Mouse (Mus musculus): ENCODE measurements around the gene Mvb12b.

Gene Mvb12b

GRCm38 (mm10) chr2:33817080-33817479 lies 70.7 kb downstream of the Mvb12b start:
- DNase-seq (ENCODE audit: low read depth, low spot score) = no peak

GRCm38 (mm10) chr2:33814581-33814980 lies 73.2 kb downstream of the Mvb12b start:
- no peak for DNase-seq (ENCODE audit: low read depth, low spot score)

GRCm38 (mm10) chr2:33813501-33814240 lies 74.1 kb downstream of the Mvb12b start:
- no peak for DNase-seq (ENCODE audit: low read depth, low spot score)

- no peak for DNase-seq (ENCODE audit: low read depth, low spot score)
Observed at GRCm38 (mm10) chr2:33812980-33813379, 74.8 kb downstream of the Mvb12b start.

GRCm38 (mm10) chr2:33811349-33811890 lies 76.3 kb downstream of the Mvb12b start:
- no peak for DNase-seq (ENCODE audit: low read depth, low spot score)

- DNase-seq (ENCODE audit: low read depth, low spot score) = peak; percentile 51
Observed at GRCm38 (mm10) chr2:33809081-33809480, 78.7 kb downstream of the Mvb12b start.

GRCm38 (mm10) chr2:33808032-33808431 lies 79.7 kb downstream of the Mvb12b start:
- DNase-seq (ENCODE audit: low read depth, low spot score) = no peak

GRCm38 (mm10) chr2:33805640-33806039 lies 82.1 kb downstream of the Mvb12b start:
- no peak for DNase-seq (ENCODE audit: low read depth, low spot score)

- DNase-seq (ENCODE audit: low read depth, low spot score) = peak; percentile 12
Observed at GRCm38 (mm10) chr2:33803717-33804214, 84.0 kb downstream of the Mvb12b start.

GRCm38 (mm10) chr2:33803083-33803615 lies 84.6 kb downstream of the Mvb12b start:
- DNase-seq (ENCODE audit: low read depth, low spot score) = no peak

- peak; percentile 13 for DNase-seq (ENCODE audit: low read depth, low spot score)
Observed at GRCm38 (mm10) chr2:33801760-33802159, 86.0 kb downstream of the Mvb12b start.

GRCm38 (mm10) chr2:33801336-33801735 lies 86.4 kb downstream of the Mvb12b start:
- no peak for DNase-seq (ENCODE audit: low read depth, low spot score)

- DNase-seq (ENCODE audit: low read depth, low spot score) = no peak
Observed at GRCm38 (mm10) chr2:33800221-33800620, 87.5 kb downstream of the Mvb12b start.

GRCm38 (mm10) chr2:33795716-33796472 lies 91.9 kb downstream of the Mvb12b start:
- no peak for DNase-seq (ENCODE audit: low read depth, low spot score)

GRCm38 (mm10) chr2:33795001-33795580 lies 92.7 kb downstream of the Mvb12b start:
- DNase-seq (ENCODE audit: low read depth, low spot score) = no peak

- no peak for DNase-seq (ENCODE audit: low read depth, low spot score)
Observed at GRCm38 (mm10) chr2:33794483-33794882, 93.3 kb downstream of the Mvb12b start.

GRCm38 (mm10) chr2:33790301-33790700 lies 97.4 kb downstream of the Mvb12b start:
- DNase-seq (ENCODE audit: low read depth, low spot score) = no peak

GRCm38 (mm10) chr2:33789732-33790131 lies 98.0 kb downstream of the Mvb12b start:
- DNase-seq (ENCODE audit: low read depth, low spot score) = no peak

GRCm38 (mm10) chr2:33789279-33789678 lies 98.5 kb downstream of the Mvb12b start:
- DNase-seq (ENCODE audit: low read depth, low spot score) = no peak

GRCm38 (mm10) chr2:33788851-33789250 lies 98.9 kb downstream of the Mvb12b start:
- no peak for DNase-seq (ENCODE audit: low read depth, low spot score)

GRCm38 (mm10) chr2:33788131-33788530 lies 99.6 kb downstream of the Mvb12b start:
- no peak for DNase-seq (ENCODE audit: low read depth, low spot score)

GRCm38 (mm10) chr2:33786064-33786463 lies 101.7 kb downstream of the Mvb12b start:
- DNase-seq (ENCODE audit: low read depth, low spot score) = no peak

All from skeletal muscle tissue, adult 2 months (tissue).